Mouse (Mus musculus) spleen, postnatal 36 days (tissue): ENCODE measurements around the gene Junb.

ENCODE experiments used
- DNase-seq, 2 experiments: peaks; one replicate each; pipeline ENCODE4 v3.0.0; 2022; ENCODE audit warnings: low spot score in 2 of 2, mixed read lengths in 1 of 2

Gene Junb

GRCm38 (mm10) chr8:84989311-84989731, 10.8 kb upstream of the Junb start:
- peak; percentile 30 to 53 for DNase-seq

- DNase-seq, result no peak
These were observed 9.4 kb upstream of the Junb start for GRCm38 (mm10) chr8:84987903-84988302.

- DNase-seq, result no peak
These were observed 8.9 kb upstream of the Junb start for GRCm38 (mm10) chr8:84987388-84987787.

- DNase-seq, result no peak
These were observed 7.9 kb upstream of the Junb start for GRCm38 (mm10) chr8:84986379-84986945.

- DNase-seq, result peak; percentile 95 to 96
These were observed 7.3 kb upstream of the Junb start for GRCm38 (mm10) chr8:84985684-84986378.

GRCm38 (mm10) chr8:84985049-84985683, 6.6 kb upstream of the Junb start:
- DNase-seq, result peak in 1 of 2 experiments; percentile 47

- DNase-seq, result peak; percentile 54 to 61
These were observed 6.0 kb upstream of the Junb start for GRCm38 (mm10) chr8:84984294-84985048.

GRCm38 (mm10) chr8:84982499-84983011, 4.0 kb upstream of the Junb start:
- peak; percentile 41 to 52 for DNase-seq

- DNase-seq, result no peak
These were observed 3.4 kb upstream of the Junb start for GRCm38 (mm10) chr8:84981644-84982498.

- peak; percentile 70 to 81 for DNase-seq
These were observed 2.3 kb upstream of the Junb start for GRCm38 (mm10) chr8:84980622-84981358.

- peak; percentile 95 for DNase-seq
These were observed 1.3 kb upstream of the Junb start for GRCm38 (mm10) chr8:84979599-84980421.

GRCm38 (mm10) chr8:84977435-84978247, 877 bp downstream of the Junb start:
- peak; percentile 81 to 82 for DNase-seq

- no peak for DNase-seq
These were observed 1.6 kb downstream of the Junb start for GRCm38 (mm10) chr8:84976763-84977434.

GRCm38 (mm10) chr8:84976031-84976762, 2.3 kb downstream of the Junb start:
- DNase-seq, result peak; percentile 93 to 95

GRCm38 (mm10) chr8:84975434-84975833, 3.1 kb downstream of the Junb start:
- peak; percentile 77 to 82 for DNase-seq

GRCm38 (mm10) chr8:84974543-84975142, 3.9 kb downstream of the Junb start:
- DNase-seq, result no peak
